Mouse (Mus musculus): ENCODE measurements at regions not wholly inside any gene's neighbourhood (a gene's known extent, or its start where the extent isn't known, plus 50 kb on each side); places are given as distances from the start of the nearest gene placed in this dataset.

DNA sequence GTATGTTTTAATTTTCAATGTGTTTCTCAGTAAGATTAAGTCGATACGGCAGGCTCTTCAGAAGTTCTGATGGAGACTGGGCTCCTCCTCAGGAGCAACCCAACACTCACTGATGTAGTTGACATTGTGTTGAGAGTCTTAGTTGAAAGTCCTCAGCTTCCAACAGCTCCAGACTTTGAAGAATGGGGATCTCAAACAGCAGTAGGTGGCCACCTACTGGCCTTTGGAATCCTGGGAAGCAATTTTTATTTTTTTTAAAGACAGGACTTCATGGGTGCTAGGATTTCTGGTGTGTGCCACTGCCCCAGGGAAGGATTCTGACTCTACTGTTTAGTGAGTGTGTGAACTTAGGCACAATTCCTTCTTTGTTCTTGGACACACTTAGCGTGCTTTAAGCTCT lies 225.9 kb upstream of the Tbc1d5 start:
- CTCF ChIA-PET = no interaction called here

DNA sequence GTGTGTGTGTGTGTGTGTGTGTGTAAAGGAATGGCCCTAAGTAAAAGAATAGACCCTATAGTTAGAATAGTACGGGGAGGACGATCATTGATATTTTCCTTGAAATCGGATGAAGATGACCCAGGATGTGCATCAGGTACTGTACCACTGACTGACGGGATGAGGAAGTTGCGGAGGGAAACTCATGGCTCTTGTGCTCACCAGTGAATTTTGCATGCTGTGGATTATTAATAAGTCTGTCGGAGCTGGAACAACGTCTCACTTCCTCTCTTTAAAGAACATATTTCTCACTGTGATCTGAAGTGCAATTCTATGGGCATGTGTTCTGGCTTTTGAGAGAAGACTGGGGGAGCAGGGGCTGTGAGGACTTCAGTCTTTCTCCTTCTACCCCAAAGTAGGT lies 218.8 kb upstream of the Tbc1d5 start:
- CTCF ChIA-PET = no interaction called here

DNA sequence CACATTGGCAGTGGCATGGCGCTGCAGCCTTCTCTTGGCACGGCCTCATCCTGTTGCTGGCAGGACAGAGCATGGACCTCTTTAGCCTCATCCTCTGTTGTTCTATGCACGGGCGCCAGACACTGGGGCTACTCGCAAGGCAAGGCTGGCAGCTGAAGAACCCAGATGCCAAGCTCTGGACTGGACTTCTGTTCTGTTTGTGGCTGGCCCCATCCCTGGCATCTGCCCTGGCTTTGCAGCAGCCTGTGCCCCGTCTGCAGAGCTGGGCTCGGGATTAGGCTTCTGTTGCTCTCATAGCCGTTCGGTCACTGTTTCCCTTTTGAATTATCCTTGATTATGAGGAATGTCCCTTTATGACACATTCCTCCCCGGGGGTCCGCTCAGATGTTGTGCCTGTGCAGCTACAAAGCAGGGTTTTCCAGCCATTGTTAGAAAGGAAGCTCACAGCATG lies 214.6 kb upstream of the Tbc1d5 start:
- CTCF ChIA-PET = interaction anchor here (0.6 kb wide), 2 partner anchors 27 to 388 kb away, joined by 3 to 6 read pairs; no protein-coding TSS in a partner anchor

DNA sequence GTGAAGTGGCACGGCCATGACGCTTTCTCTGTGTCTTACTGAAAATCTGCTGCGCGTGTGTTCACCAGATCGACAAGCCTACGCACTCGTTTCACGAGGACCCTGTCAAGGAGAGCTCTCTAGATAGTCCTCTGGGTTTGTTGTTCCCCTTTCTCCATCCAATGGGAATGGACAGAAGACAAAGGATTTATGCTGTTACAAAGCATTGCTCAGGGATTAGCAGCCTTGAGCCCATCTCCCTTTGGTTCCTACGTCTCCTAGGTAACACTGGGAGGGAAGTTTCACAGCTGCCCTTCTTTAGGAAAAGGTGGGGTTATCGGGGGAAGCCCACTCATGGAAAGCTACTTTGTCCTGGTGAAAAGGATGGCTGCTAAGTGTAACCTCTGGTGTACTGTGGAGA lies 212.7 kb upstream of the Tbc1d5 start:
- CTCF ChIA-PET = interaction anchor here (0.6 kb wide), 1 partner anchor 32 kb away, joined by 3 read pairs; no protein-coding TSS in a partner anchor

DNA sequence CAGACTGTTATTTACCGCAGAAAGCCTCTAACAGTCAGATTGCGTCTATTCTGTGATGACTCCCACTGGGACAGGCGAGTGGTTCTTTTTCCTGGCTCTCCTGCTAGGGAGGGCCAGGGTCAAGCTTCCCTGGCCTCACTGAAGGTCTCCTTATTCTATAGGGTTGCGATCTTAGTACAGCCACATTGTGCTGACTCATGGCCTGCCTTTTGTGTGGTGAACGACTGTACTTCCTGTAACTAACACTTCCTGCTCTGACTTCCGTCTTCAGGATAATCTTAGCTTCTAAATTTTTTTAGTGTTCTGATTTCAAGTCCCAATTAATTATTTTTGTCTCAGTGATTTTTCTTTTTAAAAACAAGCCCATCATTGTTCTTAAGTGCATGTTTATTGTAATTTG lies 203.4 kb upstream of the Tbc1d5 start:
- CTCF ChIA-PET = no interaction called here

DNA sequence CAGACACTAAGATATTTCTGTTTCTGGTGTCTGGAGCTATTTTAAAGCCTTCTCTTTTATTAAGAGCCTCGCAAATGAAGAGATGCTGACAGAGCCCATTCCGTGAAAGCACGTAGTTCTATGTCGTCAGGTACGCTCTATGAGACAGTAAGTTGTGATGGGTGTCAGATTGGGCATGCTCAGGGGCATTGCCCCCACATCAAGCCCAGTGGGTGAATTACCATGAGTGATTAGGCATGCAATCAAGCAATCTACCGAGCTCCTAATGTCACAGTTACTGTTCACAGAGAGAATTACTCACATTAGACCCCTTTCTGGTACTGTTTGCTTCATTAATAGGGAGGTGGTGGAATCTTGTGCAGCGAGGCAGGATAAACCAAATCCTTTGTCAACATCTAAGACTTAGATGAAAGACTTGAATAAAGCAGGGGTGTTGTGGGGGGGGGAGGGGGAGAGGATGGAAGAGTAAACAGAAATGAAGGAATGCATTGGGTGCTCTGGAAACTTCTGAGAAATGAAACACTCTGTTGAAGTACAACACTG lies 192.9 kb upstream of the Tbc1d5 start:
- CTCF ChIA-PET = no interaction called here

DNA sequence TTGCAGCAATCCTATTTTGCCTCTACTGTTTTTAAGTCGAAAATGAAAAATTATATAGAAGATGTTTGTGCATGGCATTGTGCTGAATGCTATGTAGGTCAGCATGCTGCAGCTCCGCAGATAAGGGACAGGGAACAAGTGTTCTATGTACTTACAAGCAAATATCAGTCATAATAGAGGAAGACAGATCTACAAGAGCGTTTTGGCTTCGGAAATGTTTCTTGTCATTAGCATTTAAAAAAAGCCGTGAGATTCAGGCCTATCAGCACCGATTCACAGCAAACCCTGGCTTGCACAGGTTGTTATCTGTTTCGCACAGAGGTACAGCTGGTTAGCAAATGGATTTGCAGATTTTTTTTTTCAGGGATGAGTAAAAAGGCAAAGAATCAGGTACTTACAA lies 191.8 kb upstream of the Tbc1d5 start:
- CTCF ChIA-PET = no interaction called here

DNA sequence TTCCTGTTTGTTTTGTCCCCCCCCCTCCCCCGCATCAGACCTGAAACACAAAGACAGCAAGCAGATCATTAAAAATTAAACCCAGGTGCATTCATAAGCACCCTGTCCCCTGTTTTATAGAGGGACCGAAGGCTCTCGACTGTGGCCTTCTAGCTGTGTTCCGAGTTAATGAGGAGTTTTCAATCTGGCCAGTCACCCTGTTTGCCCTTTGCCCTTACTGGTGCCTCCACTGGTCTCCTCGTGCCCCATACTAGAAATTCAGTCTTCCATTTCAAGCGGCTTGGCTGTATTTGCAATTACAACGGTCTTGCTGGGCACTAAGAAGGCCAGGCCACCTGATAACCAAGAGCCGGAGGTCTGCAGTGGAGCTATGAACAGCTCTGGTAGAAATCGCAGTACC lies 190.9 kb upstream of the Tbc1d5 start:
- CTCF ChIA-PET = no interaction called here

DNA sequence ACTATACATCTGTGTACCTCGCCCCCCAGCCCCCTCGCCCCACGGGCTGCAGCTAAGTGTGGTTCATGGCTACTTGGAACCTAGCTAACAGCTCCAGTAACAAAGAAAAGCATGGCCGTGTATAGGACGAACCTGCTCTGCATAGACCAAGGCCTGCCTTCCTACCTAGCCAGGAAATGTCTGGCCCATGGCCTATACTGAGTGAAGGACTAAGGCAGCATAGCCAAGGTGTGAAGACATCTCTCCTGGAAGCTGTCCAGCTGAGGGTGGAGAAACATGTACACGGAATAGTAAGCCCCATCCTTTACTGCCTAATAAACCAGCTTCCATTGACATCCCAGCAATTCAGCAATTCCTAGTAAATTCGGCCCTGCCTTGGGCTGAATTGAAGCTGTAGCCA lies 183.6 kb upstream of the Tbc1d5 start:
- CTCF ChIA-PET = no interaction called here

DNA sequence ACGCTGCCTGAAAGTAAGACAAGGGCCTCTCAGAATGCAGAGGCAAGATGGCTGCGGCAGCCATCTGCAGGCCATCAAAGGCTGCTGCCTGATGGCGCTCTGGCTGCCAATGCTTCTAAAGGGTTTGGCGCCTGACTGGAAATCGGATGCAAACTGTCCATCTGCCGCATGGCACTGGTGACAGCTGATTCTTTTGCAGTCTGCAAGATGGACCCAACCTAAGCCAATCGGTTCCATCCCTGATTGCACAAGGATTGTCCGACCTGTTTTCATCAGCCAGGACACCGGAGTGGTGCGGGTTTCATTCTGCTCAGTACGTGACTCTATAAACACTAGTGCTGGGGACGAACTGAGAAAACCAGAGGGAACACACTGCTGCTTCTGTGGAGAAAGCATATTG lies 183.1 kb upstream of the Tbc1d5 start:
- CTCF ChIA-PET = no interaction called here

DNA sequence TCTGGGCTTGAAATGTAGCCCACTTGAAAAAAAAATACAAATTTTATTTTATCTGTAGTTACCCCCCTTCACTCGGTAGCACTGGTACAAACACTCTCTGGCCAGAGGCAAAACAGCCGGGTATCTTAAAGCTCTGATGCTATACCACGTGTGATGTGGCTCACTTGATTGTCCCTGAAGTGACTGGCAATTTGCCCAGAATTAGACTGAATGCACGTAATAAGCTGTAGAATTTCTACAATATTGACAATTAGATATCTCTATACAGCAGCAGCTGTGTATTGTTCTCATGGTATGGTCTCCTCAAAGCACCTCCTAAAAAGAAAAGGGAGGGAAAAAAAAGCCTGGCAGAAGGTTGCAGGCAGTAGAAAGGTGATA lies 179.2 kb upstream of the Tbc1d5 start:
- CTCF ChIA-PET = no interaction called here

DNA sequence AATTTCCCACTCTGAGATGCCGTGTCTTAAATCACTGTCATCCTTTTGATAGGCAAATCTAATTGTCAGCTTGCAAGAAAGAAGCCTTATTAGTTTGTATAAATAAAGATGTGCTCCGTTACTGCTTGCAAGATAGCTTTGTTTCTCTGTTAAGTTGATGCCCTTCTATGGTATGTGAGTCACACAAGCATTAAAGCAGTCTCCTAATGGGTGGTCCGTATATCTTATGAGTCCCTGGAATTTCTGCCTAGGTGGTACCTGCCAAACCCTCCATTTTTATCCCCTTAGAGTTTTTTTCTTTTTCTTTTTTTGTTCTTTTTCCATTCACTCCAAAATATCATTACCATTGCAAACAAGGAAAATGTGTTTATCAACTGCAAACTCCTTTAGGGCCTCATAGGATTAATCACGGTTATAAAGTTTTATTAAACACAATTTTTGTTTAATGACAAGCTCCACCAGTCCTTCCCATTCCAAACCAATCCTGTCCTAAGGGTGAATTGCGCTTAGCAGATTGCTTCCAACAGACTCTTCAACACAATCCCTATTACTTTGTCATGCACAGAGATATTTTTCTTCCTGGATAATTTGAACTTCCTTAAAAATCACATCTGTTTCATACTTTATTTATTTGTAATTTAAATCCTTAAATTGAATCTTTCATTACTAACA lies 178.7 kb upstream of the Tbc1d5 start:
- CTCF ChIA-PET = no interaction called here

DNA sequence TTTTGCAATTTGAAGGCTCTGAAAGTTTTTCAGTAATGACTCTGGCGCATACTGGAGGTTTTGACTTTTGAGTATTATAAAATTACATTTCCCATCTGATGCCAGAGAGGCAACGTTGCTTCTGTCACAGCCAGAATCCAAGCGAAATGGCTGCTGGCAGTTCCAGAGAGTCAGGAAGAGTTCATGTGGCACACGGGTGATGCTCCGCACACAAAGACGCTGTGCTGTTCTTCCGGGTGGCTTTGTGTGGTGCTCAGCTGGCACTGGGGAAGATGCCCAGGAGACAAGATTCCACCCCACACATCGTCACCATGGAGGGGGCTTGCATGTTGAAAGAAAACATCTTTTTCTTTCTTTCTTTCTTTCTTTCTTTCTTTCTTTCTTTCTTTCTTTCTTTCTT lies 177.3 kb upstream of the Tbc1d5 start:
- CTCF ChIA-PET = no interaction called here

DNA sequence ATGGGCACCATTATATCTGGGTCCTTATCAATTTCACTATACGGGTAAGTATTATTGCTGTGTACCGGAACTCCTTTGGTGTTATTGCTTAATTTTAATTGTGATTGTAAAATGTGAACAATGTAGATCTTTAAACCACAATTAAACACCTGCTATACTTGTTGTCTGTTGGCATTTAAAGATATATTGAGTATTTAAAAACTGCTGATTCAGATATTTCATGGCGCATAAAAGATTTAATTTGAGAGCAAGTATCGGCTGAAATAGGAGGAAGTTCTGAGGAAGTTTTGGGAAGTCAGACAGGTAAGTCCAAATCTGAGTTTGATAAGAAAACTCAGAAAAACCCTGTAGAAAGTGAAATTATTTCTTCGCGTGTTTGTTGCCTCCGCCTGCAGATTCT lies 142.7 kb upstream of the Tbc1d5 start:
- CTCF ChIA-PET = no interaction called here

DNA sequence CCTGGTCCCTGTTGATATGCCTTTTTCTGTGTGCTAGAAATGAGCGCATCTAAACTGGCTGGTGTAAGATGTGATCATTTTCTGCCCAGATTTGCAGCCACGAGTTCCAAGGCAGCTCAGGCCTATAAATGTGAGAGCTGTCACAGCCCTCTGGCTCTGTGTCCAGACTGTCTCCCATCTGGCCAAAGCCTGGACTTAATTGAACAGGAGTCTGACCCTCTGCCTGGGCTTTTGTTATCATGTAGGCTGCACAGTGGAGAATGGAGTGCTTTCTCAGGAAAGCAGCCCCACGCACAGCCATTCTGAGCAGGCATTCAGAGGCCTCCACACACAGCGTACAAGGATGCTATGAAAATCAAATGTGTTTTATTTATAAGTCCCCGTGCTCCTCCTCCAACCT lies 141.9 kb upstream of the Tbc1d5 start:
- CTCF ChIA-PET = no interaction called here

DNA sequence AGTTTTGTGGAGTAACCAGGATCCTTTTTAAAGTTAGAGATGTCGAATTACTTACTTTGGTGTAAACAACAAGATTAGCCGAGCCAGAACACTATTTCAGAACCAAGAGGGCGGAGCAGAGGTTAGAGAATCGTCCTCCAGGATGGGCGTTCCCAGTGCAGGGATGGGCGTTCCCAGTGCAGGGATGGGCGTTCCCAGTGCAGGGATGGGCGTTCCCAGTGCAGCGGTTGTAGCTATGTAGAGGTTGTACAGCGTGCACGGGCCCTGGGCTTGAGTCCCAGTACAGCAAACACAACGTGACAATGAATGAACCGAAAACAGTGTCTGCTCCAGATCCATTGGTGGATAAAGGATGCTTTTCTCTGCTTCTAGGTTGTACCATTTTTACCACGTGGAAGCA lies 125.8 kb upstream of the Tbc1d5 start:
- CTCF ChIA-PET = no interaction called here

DNA sequence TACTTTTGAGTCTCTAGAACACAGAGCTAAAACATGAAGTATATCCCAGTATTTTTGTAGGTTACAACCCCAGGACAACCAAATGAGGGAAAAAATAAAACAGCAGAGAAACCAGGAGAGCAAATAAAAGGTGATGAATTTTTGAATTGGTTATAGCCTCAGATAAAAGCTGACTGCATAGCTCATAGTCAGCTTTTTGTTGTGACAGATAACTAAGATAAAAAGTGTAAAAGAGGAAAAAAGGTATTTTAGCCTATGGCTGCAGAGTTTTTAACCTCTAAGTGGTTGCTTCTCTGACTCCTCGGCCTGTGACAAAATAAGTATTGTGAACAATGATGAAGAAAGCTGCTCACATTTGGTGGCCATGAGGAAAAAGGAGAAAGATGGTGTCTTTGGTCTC lies 111.6 kb upstream of the Tbc1d5 start:
- CTCF ChIA-PET = no interaction called here

DNA sequence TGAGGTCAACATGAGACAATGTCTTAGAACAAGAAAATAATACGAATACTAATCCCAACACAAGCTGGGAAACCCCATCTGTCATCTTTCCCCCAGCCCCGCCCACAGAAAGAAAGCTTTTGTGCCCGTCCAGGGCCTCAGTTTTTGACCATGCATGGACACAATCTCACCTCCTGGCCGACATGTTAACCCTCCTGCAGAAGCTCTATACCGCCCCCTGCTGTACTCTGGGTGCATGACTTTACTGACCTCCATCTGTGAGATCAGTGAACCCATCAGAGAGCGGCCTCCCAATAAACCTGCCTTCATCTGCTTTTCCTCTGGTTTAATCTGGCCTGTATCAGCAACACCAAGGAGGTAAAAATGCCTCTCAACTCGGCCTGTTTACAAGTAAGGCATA lies 109.6 kb upstream of the Tbc1d5 start:
- CTCF ChIA-PET = no interaction called here

DNA sequence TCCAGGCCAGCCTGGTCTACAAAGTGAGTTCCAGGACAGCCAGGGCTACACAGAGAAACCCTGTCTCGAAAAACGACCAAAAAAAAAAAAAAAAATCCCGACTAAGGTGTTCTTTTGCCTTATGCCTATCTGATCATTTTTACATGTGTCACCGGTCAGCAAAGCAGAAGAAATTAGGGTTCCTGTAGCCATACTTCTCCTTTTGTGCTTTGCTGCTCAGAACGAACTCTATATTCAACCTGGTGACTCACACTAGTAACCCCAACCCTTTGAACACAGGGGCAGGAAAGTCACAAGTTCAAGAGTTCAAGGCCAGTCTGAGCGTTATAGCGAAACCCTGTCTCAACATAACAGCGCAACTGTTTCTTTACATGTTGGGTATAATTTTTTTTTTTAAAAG lies 108.7 kb upstream of the Tbc1d5 start:
- CTCF ChIA-PET = interaction anchor here (0.7 kb wide), 1 partner anchor 97 kb away, joined by 4 read pairs; no protein-coding TSS in a partner anchor

DNA sequence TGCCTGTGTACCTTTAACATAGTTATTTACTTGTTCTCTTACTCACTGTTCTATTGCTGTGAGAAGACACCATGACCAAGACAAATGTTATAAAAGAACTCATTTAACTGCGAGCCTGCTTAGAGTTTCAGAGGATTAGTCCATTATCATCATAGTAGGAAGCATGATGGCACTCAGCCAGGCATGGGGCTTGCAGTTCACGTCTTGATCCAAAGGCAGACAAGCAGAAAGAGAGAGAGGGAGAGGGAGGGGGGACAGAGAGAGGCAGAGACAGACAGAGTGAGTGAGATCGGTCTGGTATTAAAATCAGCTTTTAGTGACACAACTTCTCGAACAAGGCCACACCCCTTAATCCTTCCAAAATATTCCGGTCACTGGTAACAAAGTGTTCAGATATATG lies 106.2 kb upstream of the Tbc1d5 start:
- CTCF ChIA-PET = no interaction called here

DNA sequence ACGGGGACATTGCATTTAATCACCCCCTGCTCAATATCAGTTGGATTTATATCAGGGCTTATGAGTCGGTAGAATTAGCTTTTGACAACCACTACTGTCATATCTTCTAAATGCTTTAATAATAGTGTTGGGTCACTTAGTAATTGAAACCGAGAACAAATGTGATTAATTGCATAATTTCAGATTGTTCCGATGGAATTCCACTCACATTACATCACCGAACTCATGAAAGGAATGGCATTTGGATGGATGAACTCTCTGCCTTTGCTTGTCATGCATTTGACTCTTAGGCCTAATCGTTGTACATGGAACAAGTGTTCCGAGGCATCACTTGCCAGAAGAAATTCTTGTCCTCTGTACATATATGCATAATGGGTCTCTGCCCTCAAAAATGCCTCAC lies 99.6 kb upstream of the Tbc1d5 start:
- CTCF ChIA-PET = no interaction called here

DNA sequence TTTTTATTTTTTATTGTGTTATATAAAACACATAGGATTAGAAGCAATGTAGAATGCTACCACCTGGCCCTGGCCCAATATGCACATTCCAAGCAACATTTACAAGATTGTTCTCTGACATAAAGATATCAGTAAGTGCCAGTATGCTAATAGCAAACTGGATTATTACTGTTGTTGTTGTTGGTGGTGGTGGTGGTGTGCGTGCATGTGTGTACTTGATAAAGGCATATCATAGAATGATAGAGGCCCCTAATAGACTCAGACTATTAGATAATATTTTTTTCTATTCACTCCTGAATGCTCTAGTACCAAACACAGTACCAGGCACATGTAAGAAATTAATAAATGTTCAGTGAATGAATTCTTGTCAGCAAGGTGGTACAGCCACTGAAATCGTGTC lies 98.9 kb upstream of the Tbc1d5 start:
- CTCF ChIA-PET = no interaction called here

DNA sequence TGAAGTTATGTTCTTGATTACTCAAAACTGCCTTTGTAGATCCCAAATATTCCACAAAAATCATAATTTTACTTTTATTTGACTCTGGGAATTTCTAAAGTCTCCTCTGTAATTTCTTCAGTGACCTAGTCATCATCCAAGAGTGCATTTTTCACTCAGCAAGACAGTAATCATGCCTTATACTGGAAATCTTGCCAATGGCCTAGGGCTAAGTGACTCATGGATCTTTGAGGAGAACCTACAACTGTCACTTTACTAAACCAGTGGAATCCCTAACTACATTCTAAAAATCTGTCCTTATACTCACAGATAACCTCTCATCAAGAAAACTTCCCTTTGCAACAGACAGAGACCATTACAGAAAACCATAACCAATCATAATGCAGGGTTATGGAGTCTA lies 98.0 kb upstream of the Tbc1d5 start:
- CTCF ChIA-PET = no interaction called here

DNA sequence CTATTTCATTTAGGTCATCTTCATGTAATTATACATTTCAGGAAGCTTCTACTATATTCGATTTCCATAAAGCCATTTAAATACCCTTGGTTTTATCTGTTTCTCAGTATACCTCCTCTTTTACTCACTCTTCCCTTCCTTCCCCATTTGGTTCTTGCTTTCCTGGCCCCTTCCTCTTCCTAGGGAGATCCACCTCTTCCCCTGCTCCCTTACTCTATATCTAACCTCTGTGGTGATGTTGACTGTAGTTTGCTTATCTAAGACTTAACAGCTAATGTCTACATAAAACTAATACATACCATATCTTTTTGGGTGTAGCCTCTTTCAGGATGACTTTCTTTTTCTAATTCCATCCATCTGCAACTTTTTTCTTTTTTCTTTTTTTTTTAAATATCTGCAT lies 92.9 kb upstream of the Tbc1d5 start:
- CTCF ChIA-PET = interaction anchor here (0.6 kb wide), 2 partner anchors 17 to 296 kb away, joined by 3 to 4 read pairs; no protein-coding TSS in a partner anchor
